Mouse (Mus musculus) CH12.LX (cell line): ENCODE measurements around the gene Zbtb20. TPM values are rescaled to one million over a fixed set of nuclear protein-coding genes. Genes with fewer than 3 reads are reported as not detected.

Source experiments
- DNase-seq: peaks from one replicate; pipeline ENCODE4 v3.0.0-alpha.2; 2013; ENCODE audit errors: extremely low read depth
- H3K27ac ChIP-seq: 2 replicates; pipeline ENCODE4 v1.5.1; 2012; ENCODE audit warnings: low read depth, mild to moderate bottlenecking, control low read depth, moderate library complexity; ENCODE audit not compliant: insufficient read depth
- H3K27me3 ChIP-seq: replicated peaks from 2 replicates; pipeline ENCODE3; 2012; ENCODE audit warnings: inconsistent platforms
- H3K36me3 ChIP-seq, 2 experiments: replicated peaks in 1 of 2; 2 replicates each; pipeline versions ENCODE3 to v1.6.1; 2012; ENCODE audit warnings: inconsistent platforms in 1 of 2, low read length in 1 of 2, mild to moderate bottlenecking in 1 of 2, mixed read lengths in 1 of 2, moderate library complexity in 1 of 2; ENCODE audit not compliant: control insufficient read depth in 1 of 2, insufficient read depth in 1 of 2
- H3K4me1 ChIP-seq, 2 experiments: 2 replicates each; pipeline ENCODE4 v1.6.1; 2012; ENCODE audit warnings: inconsistent platforms in 1 of 2, moderate library complexity in 1 of 2; ENCODE audit not compliant: insufficient read depth in 2 of 2, control insufficient read depth in 1 of 2
- H3K4me2 ChIP-seq: 2 replicates; pipeline ENCODE4 v1.6.1; 2012; ENCODE audit warnings: low read depth, mild to moderate bottlenecking, control low read depth; ENCODE audit not compliant: poor library complexity, insufficient read depth, severe bottlenecking
- H3K4me3 ChIP-seq, 3 experiments: fragments of 150-350 bp in 1 of 3; sonication (generic) in 1 of 3; replicated peaks in 1 of 3; 2 replicates each; pipeline versions ENCODE3 to v1.5.1; 2011 to 2012; ENCODE audit warnings: low read depth in 2 of 3, low read length in 2 of 3, mild to moderate bottlenecking in 2 of 3, moderate library complexity in 2 of 3, control low read depth in 1 of 3, improper control_type of control experiment in 1 of 3, inconsistent platforms in 1 of 3, mixed read lengths in 1 of 3; ENCODE audit not compliant: poor library complexity in 1 of 3
- H3K79me2 ChIP-seq: replicated peaks from 2 replicates; pipeline ENCODE4 v1.6.1; 2012; ENCODE audit warnings: mild to moderate bottlenecking, moderate library complexity; ENCODE audit not compliant: control insufficient read depth, poor library complexity, insufficient read depth, severe bottlenecking; ENCODE audit errors: extremely low read depth
- H3K9ac ChIP-seq: 2 replicates; pipeline ENCODE4 v1.6.1; 2012; ENCODE audit warnings: low read depth, mild to moderate bottlenecking, control low read depth, moderate library complexity; ENCODE audit not compliant: insufficient read depth
- H3K9me3 ChIP-seq: replicated peaks from 2 replicates; pipeline ENCODE3; 2012; ENCODE audit warnings: low read length, inconsistent platforms, mixed read lengths
- BHLHE40 ChIP-seq: IDR thresholded peaks from 2 replicates; pipeline ENCODE4 v1.6.1; 2011; ENCODE audit warnings: mild to moderate bottlenecking, low read depth, low read length, improper control_type of control experiment
- CHD1 ChIP-seq: IDR thresholded peaks from 2 replicates; pipeline ENCODE4 v1.6.1; 2012; ENCODE audit warnings: low read depth, low read length, improper control_type of control experiment, inconsistent platforms
- CHD2 ChIP-seq: IDR thresholded peaks from 2 replicates; pipeline ENCODE4 v1.6.1; 2011; ENCODE audit warnings: low read length, improper control_type of control experiment
- CTCF ChIP-seq, 2 experiments: IDR thresholded peaks in 1 of 2; conservative IDR thresholded peaks in 1 of 2; 2 replicates each; pipeline ENCODE4 v1.5.1; 2011 to 2012; ENCODE audit warnings: low read depth in 2 of 2, low read length in 2 of 2, improper control_type of control experiment in 1 of 2, inconsistent platforms in 1 of 2, mild to moderate bottlenecking in 1 of 2, moderate library complexity in 1 of 2
- E2F4 ChIP-seq: IDR thresholded peaks from 2 replicates; pipeline ENCODE4 v1.6.1; 2011; ENCODE audit warnings: low read depth, low read length, improper control_type of control experiment; ENCODE audit not compliant: insufficient replicate concordance
- ELF1 ChIP-seq: IDR thresholded peaks from 2 replicates; pipeline ENCODE4 v1.6.1; 2014; ENCODE audit warnings: low read depth, mild to moderate bottlenecking, inconsistent platforms, low read length, improper control_type of control experiment
- EP300 ChIP-seq: IDR thresholded peaks from 2 replicates; pipeline ENCODE4 v1.6.1; 2011; ENCODE audit warnings: low read length, improper control_type of control experiment
- ETS1 ChIP-seq: conservative IDR thresholded peaks from 2 replicates; pipeline ENCODE4 v1.6.1; 2012; ENCODE audit warnings: low read depth, mild to moderate bottlenecking, inconsistent platforms, low read length, improper control_type of control experiment, moderate library complexity
- GABPA ChIP-seq: IDR thresholded peaks from 2 replicates; pipeline ENCODE4 v1.6.1; 2012; ENCODE audit warnings: low read depth, low read length, improper control_type of control experiment, inconsistent platforms; ENCODE audit not compliant: insufficient replicate concordance
- HCFC1 ChIP-seq: IDR thresholded peaks from 2 replicates; pipeline ENCODE4 v1.6.1; 2012; ENCODE audit warnings: low read depth, mild to moderate bottlenecking, inconsistent platforms, low read length, improper control_type of control experiment
- IRF4 ChIP-seq: IDR thresholded peaks from 2 replicates; pipeline ENCODE4 v1.6.1; 2014; ENCODE audit warnings: low read depth, mild to moderate bottlenecking, inconsistent platforms, low read length, improper control_type of control experiment
- JUN ChIP-seq: IDR thresholded peaks from 2 replicates; pipeline ENCODE4 v1.6.1; 2011; ENCODE audit warnings: low read depth, mild to moderate bottlenecking, low read length, improper control_type of control experiment, moderate library complexity; ENCODE audit not compliant: insufficient read depth
- JUND ChIP-seq: conservative IDR thresholded peaks from 2 replicates; pipeline ENCODE4 v1.6.1; 2011; ENCODE audit warnings: low read depth, low read length, improper control_type of control experiment
- KAT2A ChIP-seq: IDR thresholded peaks from 2 replicates; pipeline ENCODE4 v1.6.1; 2012; ENCODE audit warnings: low read length, improper control_type of control experiment, inconsistent platforms; ENCODE audit not compliant: insufficient replicate concordance
- MAFK ChIP-seq: IDR thresholded peaks from 2 replicates; pipeline ENCODE4 v1.6.1; 2011; ENCODE audit warnings: low read length, improper control_type of control experiment; ENCODE audit not compliant: insufficient replicate concordance
- MAX ChIP-seq: IDR thresholded peaks from 2 replicates; pipeline ENCODE4 v1.6.1; 2011; ENCODE audit warnings: low read length, improper control_type of control experiment
- MAZ ChIP-seq: IDR thresholded peaks from 2 replicates; pipeline ENCODE4 v1.6.1; 2012; ENCODE audit warnings: low read depth, mild to moderate bottlenecking, inconsistent platforms, low read length, improper control_type of control experiment, moderate library complexity
- MEF2A ChIP-seq: IDR thresholded peaks from 2 replicates; pipeline ENCODE4 v1.6.1; 2014; ENCODE audit warnings: low read depth, mild to moderate bottlenecking, inconsistent platforms, low read length, improper control_type of control experiment, borderline replicate concordance
- MXI1 ChIP-seq: IDR thresholded peaks from 2 replicates; pipeline ENCODE4 v1.6.1; 2011; ENCODE audit warnings: mild to moderate bottlenecking, low read depth, low read length, improper control_type of control experiment
- MYC ChIP-seq: IDR thresholded peaks from 2 replicates; pipeline ENCODE4 v1.6.1; 2011; ENCODE audit warnings: low read depth, mild to moderate bottlenecking, improper control_type of control experiment, low read length
- NELFE ChIP-seq: IDR thresholded peaks from 2 replicates; pipeline ENCODE4 v1.6.1; 2011; ENCODE audit warnings: low read depth, low read length, improper control_type of control experiment
- NRF1 ChIP-seq: IDR thresholded peaks from 2 replicates; pipeline ENCODE4 v1.6.1; 2014; ENCODE audit warnings: low read depth, mild to moderate bottlenecking, inconsistent platforms, low read length, improper control_type of control experiment, moderate library complexity
- PAX5 ChIP-seq: IDR thresholded peaks from 2 replicates; pipeline ENCODE4 v1.6.1; 2012; ENCODE audit warnings: low read length, inconsistent platforms, mixed read lengths
- POLR2A ChIP-seq: IDR thresholded peaks from 2 replicates; pipeline ENCODE4 v1.6.1; 2011; ENCODE audit warnings: low read depth, mild to moderate bottlenecking, improper control_type of control experiment, low read length
- POLR2AphosphoS2 ChIP-seq: IDR thresholded peaks from 2 replicates; pipeline ENCODE4 v1.6.1; 2011; ENCODE audit warnings: low read depth, low read length, improper control_type of control experiment
- RAD21 ChIP-seq: IDR thresholded peaks from 2 replicates; pipeline ENCODE4 v1.6.1; 2011; ENCODE audit warnings: low read depth, mild to moderate bottlenecking, low read length, improper control_type of control experiment, moderate library complexity
- RCOR1 ChIP-seq: conservative IDR thresholded peaks from 2 replicates; pipeline ENCODE4 v1.6.1; 2012; ENCODE audit warnings: low read depth, mild to moderate bottlenecking, inconsistent platforms, low read length, improper control_type of control experiment
- SIN3A ChIP-seq: IDR thresholded peaks from 2 replicates; pipeline ENCODE4 v1.6.1; 2012; ENCODE audit warnings: low read length, improper control_type of control experiment, inconsistent platforms
- SMC3 ChIP-seq: IDR thresholded peaks from 2 replicates; pipeline ENCODE4 v1.6.1; 2011; ENCODE audit warnings: low read depth, low read length, improper control_type of control experiment
- TBP ChIP-seq: conservative IDR thresholded peaks from 2 replicates; pipeline ENCODE4 v1.6.1; 2011; ENCODE audit warnings: low read depth, low read length, improper control_type of control experiment
- TCF12 ChIP-seq: IDR thresholded peaks from 2 replicates; pipeline ENCODE4 v1.6.1; 2014; ENCODE audit warnings: low read depth, mild to moderate bottlenecking, inconsistent platforms, low read length, improper control_type of control experiment
- UBTF ChIP-seq: IDR thresholded peaks from 2 replicates; pipeline ENCODE4 v1.6.1; 2012; ENCODE audit warnings: low read depth, mild to moderate bottlenecking, inconsistent platforms, low read length, improper control_type of control experiment, moderate library complexity
- USF1 ChIP-seq: IDR thresholded peaks from 2 replicates; pipeline ENCODE4 v1.6.1; 2014; ENCODE audit warnings: low read depth, mild to moderate bottlenecking, inconsistent platforms, low read length, improper control_type of control experiment
- USF2 ChIP-seq: conservative IDR thresholded peaks from 2 replicates; pipeline ENCODE4 v1.6.1; 2011; ENCODE audit warnings: low read depth, low read length, improper control_type of control experiment
- ZC3H11A ChIP-seq: IDR thresholded peaks from 2 replicates; pipeline ENCODE4 v1.6.1; 2012; ENCODE audit warnings: low read depth, mild to moderate bottlenecking, inconsistent platforms, low read length, improper control_type of control experiment
- ZKSCAN1 ChIP-seq: IDR thresholded peaks from 2 replicates; pipeline ENCODE4 v1.6.1; 2012; ENCODE audit warnings: low read depth, inconsistent platforms, low read length, improper control_type of control experiment, borderline replicate concordance
- ZMIZ1 ChIP-seq: IDR thresholded peaks from 2 replicates; pipeline ENCODE4 v1.6.1; 2012; ENCODE audit warnings: low read depth, mild to moderate bottlenecking, inconsistent platforms, low read length, improper control_type of control experiment
- ZNF384 ChIP-seq: IDR thresholded peaks from 2 replicates; pipeline ENCODE4 v1.6.1; 2012; ENCODE audit warnings: low read depth, low read length, improper control_type of control experiment, inconsistent platforms
- dilution Hi-C: fragments of 300-500 bp; cut with MboI; formaldehyde crosslinking; loops from 2 replicates; pipeline ENCODE4 v1.14.3; 2020; ENCODE audit warnings: low sequenced_read_pairs; ENCODE audit not compliant: extremely low pct_unique_long_range_greater_than_20kb, extremely low pct_ligation_motif_present
- in situ Hi-C: fragments of 300-500 bp; cut with MboI; formaldehyde crosslinking; loops from 3 replicates; pipeline ENCODE4 v1.14.3; 2019; ENCODE audit warnings: low sequenced_read_pairs, low pct_ligation_motif_present, low pct_unique_long_range_greater_than_20kb, mixed read lengths
- polyA plus RNA-seq: library from polyadenylated mRNA; unstranded; fragments of >175 nt; gene quantifications from 2 replicates; pipeline ENCODE4 v1.2.1, GENCODE M21; 2012; ENCODE audit warnings: low read depth; ENCODE audit not compliant: insufficient read length
- total RNA-seq, 2 experiments: library from RNA; depleted of rRNA; stranded (reverse); fragments of 300-350 nt in 1 of 2; fragments of >200 nt in 1 of 2; gene quantifications; 2 replicates each; pipeline ENCODE4 v1.2.3; 2012 to 2014

Zbtb20 gene
- total and polyA plus RNA-seq, 3 experiments: 24.9 to 58.0 (median 51.6) TPM

- Histone ChIP-seq H3K4me1 (peaks cover 12 to 40% of the 10 kb centered on the region in 2 experiments), H3K9me3 (no peaks in the 10 kb centered on the region), H3K79me2 (peaks cover 7% of the 10 kb centered on the region; the same call in 1 of the 2 replicates), H3K27ac (peak overlapping the region; percentile 87), H3K36me3 (peaks cover 0 to 2% of the 10 kb centered on the region in 2 experiments), H3K4me2 (peak overlapping the region; percentile 99), H3K9ac (peak overlapping the region; percentile 96), H3K4me3 (peak overlapping the region; percentile 40 to 49 (median 43)), H3K27me3 (no peaks in the 10 kb centered on the region)
- in situ Hi-C loops (no loop called here), dilution Hi-C loops (no loop called here)
- no peak for TF ChIP-seq CTCF (conservative IDR thresholded peaks at IDR 0.05 in 1 of 2, IDR thresholded peaks at IDR 0.05 in 1 of 2; ENCODE audit: low read depth in 2 of 2, low read length in 2 of 2)
- TF ChIP-seq ZNF384: no peak
- TF ChIP-seq MAX: peak; percentile 76
- TF ChIP-seq ETS1: peak; percentile 86
- peak; percentile 39; the same call in 1 of the 2 replicates for TF ChIP-seq MXI1
- TF ChIP-seq USF1: no peak
- TF ChIP-seq ELF1: peak; percentile 53; the same call in 1 of the 2 replicates
- peak; percentile 96 for TF ChIP-seq POLR2AphosphoS2
- TF ChIP-seq KAT2A: no peak
- TF ChIP-seq BHLHE40: peak; percentile 84
- no peak; the same call in 1 of the 2 replicates for TF ChIP-seq HCFC1
- TF ChIP-seq ZKSCAN1: no peak
- TF ChIP-seq MAZ: peak; percentile 26; the same call in 1 of the 2 replicates
- TF ChIP-seq CHD1: no peak
- TF ChIP-seq PAX5: no peak
- TF ChIP-seq ZC3H11A: no peak
- peak; percentile 22 for TF ChIP-seq SMC3
- TF ChIP-seq GABPA: no peak
- 0 out of 2 replicates have a peak, but pooled peaks have one; percentile 50 for TF ChIP-seq MYC
- TF ChIP-seq RAD21: no peak; the same call in 1 of the 2 replicates
- TF ChIP-seq E2F4: no peak
- peak; percentile 54; the same call in 1 of the 2 replicates for TF ChIP-seq EP300
- TF ChIP-seq TCF12: peak; percentile 54
- TF ChIP-seq JUND: 0 out of 2 replicates have a peak, but pooled peaks have one; percentile 41
- TF ChIP-seq IRF4: peak; percentile 76
- no peak for TF ChIP-seq NRF1
- TF ChIP-seq NELFE: peak; percentile 87
- peak; percentile 51; the same call in 1 of the 2 replicates for TF ChIP-seq SIN3A
- peak; percentile 89 for TF ChIP-seq MEF2A
- no peak for TF ChIP-seq USF2
- peak; percentile 64 for TF ChIP-seq CHD2
- TF ChIP-seq POLR2A: peak; percentile 85
- peak; percentile 100 for TF ChIP-seq ZMIZ1
- TF ChIP-seq JUN: 0 out of 2 replicates have a peak, but pooled peaks have one; percentile 35
- peak; percentile 98 for TF ChIP-seq TBP
- peak; percentile 92 for TF ChIP-seq MAFK
- TF ChIP-seq RCOR1: 0 out of 2 replicates have a peak, but pooled peaks have one; percentile 38
- TF ChIP-seq UBTF: 0 out of 2 replicates have a peak, but pooled peaks have one; percentile 29
- DNase-seq: peak; percentile 81
These were observed 487.1 kb downstream of the Zbtb20 start for GRCm38 (mm10) chr16:43362651-43363300.
